Mouse (Mus musculus) lung, adult 2 months (tissue): Measurements from ENCODE around the gene Ipcef1. TPM values are rescaled to one million over a fixed set of nuclear protein-coding genes. Genes with fewer than 3 reads are reported as not detected.

Source experiments
- DNase-seq: peaks from one replicate; pipeline ENCODE4 v3.0.0; 2022
- H3K4me1 ChIP-seq: fragments of 200-500 bp; 2 replicates; pipeline ENCODE4 v1.6.1; 2011; ENCODE audit warnings: low read length; ENCODE audit not compliant: control insufficient read depth, insufficient read depth
- H3K4me3 ChIP-seq: fragments of 200-500 bp; replicated peaks from 2 replicates; pipeline ENCODE3; 2011; ENCODE audit warnings: low read depth, mild to moderate bottlenecking, control low read depth, low read length; ENCODE audit errors: extremely low read depth
- CTCF ChIP-seq: fragments of 200-500 bp; IDR thresholded peaks from 2 replicates; pipeline ENCODE4 v1.5.1; 2011; ENCODE audit warnings: mild to moderate bottlenecking, low read length, control low read depth; ENCODE audit not compliant: insufficient read depth
- POLR2A ChIP-seq: fragments of 200-500 bp; IDR thresholded peaks from 2 replicates; pipeline ENCODE4 v1.6.1; 2011; ENCODE audit warnings: low read depth, mild to moderate bottlenecking, control low read depth, low read length, borderline replicate concordance; ENCODE audit errors: extremely low read depth
- WGBS: fragments of 180-500 bp; shearing (Covaris S2); methylation state at CpG from one replicate; pipeline ENCODE4 v1.1.7; 2018; 5-methylcytosine and 5-hydroxymethylcytosine counted together
- polyA plus RNA-seq: library from polyadenylated mRNA; depleted of rRNA; stranded (reverse); fragments of >200 nt; gene quantifications from 2 replicates; pipeline ENCODE4 v1.2.3, GENCODE M21; 2012

Ipcef1 gene
- polyA plus RNA-seq, 1 experiment, result 1.0 TPM

DNA sequence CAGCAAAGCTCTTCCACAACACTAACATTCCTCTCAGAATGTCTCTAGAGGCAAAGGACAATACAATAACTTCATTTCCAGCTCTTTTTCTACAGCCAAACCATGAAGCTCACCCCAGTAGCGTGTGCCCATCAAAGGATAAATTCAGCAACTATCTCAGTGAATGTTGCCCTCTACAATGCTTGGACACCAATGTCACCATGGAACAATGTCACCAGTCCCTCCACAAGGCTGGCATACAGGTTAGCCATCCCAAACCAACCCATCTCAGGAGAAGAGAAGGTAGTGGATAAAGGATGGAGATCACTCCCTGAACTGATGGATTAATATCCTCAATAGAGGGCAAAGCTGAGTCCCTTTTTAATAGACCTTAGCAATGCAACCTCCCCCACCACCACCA, 73.5 kb downstream of the Ipcef1 start:
- Histone ChIP-seq H3K4me3 (no peak overlapping the region), H3K4me1 (no peaks in the 10 kb centered on the region)
- 90% methylated on average over 1 of the region's 1 CpGs for WGBS
- no peak for DNase-seq
- TF ChIP-seq POLR2A (no peak), CTCF (no peak)

DNA sequence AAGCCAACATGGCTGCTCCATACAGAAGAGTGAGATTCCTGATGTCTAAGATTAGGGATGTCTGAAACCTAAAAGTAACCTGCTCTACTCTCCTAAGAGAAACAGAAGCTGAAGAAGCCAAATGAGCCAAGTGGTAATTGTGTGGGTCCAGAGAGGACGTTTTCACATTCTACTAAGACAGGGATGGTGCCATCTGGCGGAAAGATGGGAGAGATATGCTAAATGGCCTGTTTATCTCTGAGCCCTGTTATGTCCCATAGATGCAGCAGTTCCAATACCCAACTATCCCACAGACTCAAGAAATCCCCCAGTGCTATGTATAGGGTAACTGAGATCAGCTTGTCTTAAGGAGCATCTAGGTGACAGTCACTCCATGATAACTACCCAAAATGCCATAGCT, 74.4 kb downstream of the Ipcef1 start:
- no peak for DNase-seq
- H3K4me3 ChIP-seq, result no peak overlapping the region
- H3K4me1 ChIP-seq, result no peaks in the 10 kb centered on the region
- TF ChIP-seq POLR2A, result no peak
- TF ChIP-seq CTCF, result no peak
- 72% methylated on average over 2 of the region's 2 CpGs for WGBS

DNA sequence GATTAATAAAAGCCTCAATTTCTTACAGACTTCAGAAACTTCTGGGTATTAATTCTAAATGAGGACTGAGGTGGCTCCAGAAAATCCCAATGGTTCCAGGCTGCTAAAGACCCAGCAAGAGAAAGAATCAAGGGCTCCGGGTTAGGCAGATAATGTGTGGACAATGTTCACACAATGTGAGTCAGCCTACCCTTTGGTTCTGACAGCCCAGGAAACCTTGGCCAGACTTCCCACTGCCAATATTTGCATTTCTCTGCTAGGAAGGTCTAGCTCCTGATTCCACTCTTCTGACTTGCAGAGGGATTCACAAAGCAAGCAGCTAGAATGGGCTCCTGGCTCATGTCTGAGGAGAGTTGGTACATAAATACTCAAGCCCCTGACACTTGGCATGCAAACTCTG, 83.9 kb downstream of the Ipcef1 start:
- no peak for TF ChIP-seq POLR2A
- WGBS, result 61% methylated on average over 1 of the region's 1 CpGs
- Histone ChIP-seq H3K4me1 (no peaks in the 10 kb centered on the region), H3K4me3 (no peak overlapping the region)
- DNase-seq, result no peak

DNA sequence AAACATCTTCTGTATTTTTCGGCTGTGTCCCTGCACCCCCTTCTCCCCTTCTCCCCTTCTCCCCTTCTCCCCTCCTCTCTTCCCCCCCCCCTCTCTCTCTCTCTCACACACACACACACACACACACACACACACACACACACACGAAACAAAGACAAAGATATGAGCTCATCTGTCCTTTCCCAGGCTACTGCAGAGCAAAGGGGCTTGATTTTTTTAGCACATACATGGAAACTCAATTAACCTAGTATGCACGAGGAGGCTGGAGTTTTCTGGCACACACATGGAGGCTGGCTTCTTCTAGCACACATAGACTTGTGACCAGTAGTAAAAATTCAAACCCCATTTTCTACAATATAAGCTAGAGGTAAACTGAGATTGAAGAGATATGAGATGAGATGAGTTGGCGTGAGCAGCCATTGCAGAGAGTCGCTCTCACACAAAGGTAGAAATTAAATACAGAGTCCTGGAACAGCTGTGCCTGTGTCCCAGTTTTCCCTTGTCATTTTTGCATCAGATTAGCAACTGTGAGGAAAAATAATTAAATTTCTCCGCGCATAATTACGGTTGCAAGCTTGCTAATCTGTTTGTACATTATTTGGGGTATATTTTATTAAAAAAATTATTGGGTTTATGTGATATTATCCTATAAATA, 84.6 kb downstream of the Ipcef1 start:
- TF ChIP-seq CTCF, result no peak
- TF ChIP-seq POLR2A, result no peak
- WGBS, result 78% methylated on average over 8 of the region's 8 CpGs
- no peak for DNase-seq
- H3K4me1 ChIP-seq, result no peaks in the 10 kb centered on the region
- H3K4me3 ChIP-seq, result no peak overlapping the region

DNA sequence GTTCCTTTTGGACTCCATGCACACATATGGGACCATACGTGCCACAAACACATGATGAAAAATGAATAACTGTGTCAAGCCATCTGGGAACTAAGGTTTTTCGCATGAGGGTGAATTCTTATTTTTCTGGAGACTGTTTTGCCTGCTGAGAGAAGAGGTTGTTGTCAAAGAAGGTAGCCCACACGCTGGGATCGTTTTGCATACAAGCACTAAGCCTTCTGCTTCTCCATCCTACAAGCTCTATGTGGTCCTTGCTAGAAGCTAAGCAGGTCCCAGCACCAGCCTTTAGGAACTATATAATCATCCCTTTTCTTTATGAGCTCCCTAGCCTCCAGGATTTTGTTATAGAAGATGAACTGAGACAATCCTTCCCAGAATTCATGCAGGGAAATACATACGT, 93.5 kb downstream of the Ipcef1 start:
- DNase-seq, result no peak
- Histone ChIP-seq H3K4me3 (no peak overlapping the region), H3K4me1 (no peaks in the 10 kb centered on the region)
- no peak for TF ChIP-seq CTCF
- TF ChIP-seq POLR2A, result no peak
- 80% methylated on average over 5 of the region's 5 CpGs for WGBS

DNA sequence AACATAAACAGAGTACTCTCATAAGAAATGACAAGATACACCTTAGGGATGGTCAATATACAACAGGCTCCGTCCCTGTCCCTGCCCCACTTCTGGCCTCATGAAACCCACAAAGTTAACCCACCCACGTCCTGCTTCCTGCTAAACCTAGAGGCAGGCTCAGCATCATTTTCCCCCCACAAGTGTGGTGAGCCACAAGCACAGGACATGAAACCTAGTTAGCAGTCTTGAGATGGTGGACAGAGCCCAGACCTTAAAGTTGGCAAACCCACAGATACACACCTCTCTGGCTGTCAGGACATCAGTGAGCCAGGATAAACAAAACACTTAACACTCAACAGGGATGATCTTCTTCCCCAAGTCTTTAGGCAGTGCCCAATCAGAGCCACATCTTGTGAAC, 95.9 kb downstream of the Ipcef1 start:
- WGBS, result 74% methylated on average over 2 of the region's 2 CpGs
- no peak for DNase-seq
- Histone ChIP-seq H3K4me3 (no peak overlapping the region), H3K4me1 (no peaks in the 10 kb centered on the region)
- no peak for TF ChIP-seq CTCF
- TF ChIP-seq POLR2A, result no peak

DNA sequence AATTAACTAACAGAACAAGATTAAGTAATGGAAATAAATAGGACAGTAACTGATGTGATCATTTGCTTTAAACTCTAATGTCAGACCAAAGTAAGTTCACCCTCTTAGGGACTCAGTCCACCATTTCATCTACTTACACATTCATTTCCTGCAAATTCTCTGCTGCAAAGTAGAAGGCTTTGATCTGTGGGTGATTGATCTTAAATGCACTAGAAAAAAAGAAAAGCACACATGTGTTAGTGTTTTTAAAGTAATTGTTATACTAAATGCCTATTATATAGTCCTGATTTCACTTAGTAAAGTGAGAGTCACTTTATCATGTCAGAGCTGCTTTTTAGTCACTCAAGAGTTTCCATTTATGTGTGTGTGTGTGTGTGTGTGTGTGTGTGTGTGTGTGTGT, 97.7 kb downstream of the Ipcef1 start:
- DNase-seq, result no peak
- no peak for TF ChIP-seq CTCF
- no peak for TF ChIP-seq POLR2A
- Histone ChIP-seq H3K4me3 (no peak overlapping the region), H3K4me1 (no peaks in the 10 kb centered on the region)

DNA sequence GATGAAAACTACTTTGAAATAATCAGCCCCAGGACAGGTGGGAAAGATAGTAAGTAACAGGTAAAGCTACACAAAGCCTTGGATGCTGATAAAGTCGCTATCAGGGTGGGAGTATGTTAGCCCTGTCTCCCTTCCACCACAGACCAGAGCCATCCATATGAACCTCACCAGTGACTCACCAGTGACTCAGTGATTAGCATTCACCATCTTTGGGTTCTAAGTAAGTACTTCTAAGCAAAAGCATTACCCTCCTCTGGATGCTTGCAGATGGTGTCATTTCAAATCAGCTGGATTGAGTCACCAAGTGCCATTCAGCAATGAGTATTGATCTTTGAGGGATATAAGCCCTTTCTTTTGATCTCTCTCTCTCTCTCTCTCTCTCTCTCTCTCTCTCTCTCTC, 99.2 kb downstream of the Ipcef1 start:
- WGBS, result 68% methylated on average over 1 of the region's 1 CpGs
- DNase-seq, result no peak

DNA sequence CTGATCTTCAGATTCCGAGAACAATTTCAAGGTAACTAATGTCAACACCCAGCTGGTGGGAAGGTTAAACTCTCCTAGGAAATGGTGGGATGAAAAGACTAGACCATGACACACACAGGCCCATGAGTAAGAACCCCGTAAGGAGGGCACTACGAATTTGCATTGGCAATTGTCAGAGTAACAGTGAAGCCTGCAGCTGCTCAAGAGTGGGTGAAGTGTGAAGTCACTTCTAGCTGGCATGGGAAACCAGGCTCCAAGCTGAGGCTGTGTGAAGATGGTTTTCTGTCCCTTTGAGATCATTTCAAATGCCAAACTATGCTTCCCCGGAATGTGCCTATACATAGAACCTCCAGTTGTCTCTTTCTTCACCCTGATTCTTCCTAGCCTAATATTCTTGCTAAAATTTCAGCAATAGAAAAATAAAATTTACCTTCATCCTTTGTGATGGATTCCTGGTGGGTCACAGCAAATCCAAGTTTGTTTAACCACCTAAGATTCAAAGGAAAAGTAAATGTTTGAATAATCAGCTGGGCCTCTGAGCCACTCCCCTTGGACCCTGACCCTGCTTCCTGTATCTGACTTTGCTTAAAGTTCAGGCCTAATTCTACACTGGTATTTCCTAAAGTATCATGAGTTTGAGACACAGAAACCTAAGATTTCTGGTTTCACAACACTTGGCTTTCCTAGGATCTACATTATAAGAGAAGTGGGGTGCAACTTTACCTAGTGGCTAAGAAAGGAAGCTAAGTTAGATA, 115.4 kb downstream of the Ipcef1 start:
- no peak for TF ChIP-seq POLR2A
- no peak for TF ChIP-seq CTCF
- 80% methylated on average over 4 of the region's 4 CpGs for WGBS
- no peak for DNase-seq
- Histone ChIP-seq H3K4me1 (no peaks in the 10 kb centered on the region), H3K4me3 (no peak overlapping the region)

More for the DNA sequence above, 99.2 kb downstream of the Ipcef1 start:
- H3K4me3 ChIP-seq, result no peak overlapping the region
- TF ChIP-seq CTCF, result no peak
- TF ChIP-seq POLR2A, result no peak
- no peaks in the 10 kb centered on the region for H3K4me1 ChIP-seq

DNA sequence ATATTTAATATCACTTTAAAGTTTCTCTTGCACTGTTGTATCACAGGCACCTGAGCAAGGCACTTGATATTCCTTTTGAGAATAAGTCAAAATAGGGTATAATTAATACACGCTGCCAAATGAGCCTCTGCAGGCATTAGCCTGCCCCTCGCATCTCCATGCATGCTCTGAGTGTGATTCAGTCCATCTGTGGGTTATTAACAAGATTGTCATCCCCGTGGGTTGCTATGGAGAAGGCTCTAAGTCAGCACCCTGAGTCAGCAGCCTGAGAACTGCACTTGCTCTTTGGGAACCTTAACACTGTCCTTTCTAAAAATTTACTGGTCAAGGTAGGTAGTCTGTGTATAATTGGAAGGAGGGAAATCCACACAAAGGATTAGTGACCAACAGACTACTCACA, 117.5 kb downstream of the Ipcef1 start:
- TF ChIP-seq POLR2A (no peak), CTCF (no peak)
- no peak for DNase-seq
- H3K4me3 ChIP-seq, result no peak overlapping the region
- H3K4me1 ChIP-seq, result no peaks in the 10 kb centered on the region
- 81% methylated on average over 3 of the region's 3 CpGs for WGBS
